Mouse (Mus musculus) hindlimb bud, embryonic 11.5 days (tissue): ENCODE measurements around the gene Npcd.
A peak's percentile ranks its signal among the peaks of the same experiment; 100 is the strongest.

Experiments used
- DNase-seq: peaks from one replicate; pipeline ENCODE4 v3.0.0-alpha.2; 2012; ENCODE audit warnings: low read depth, low spot score; ENCODE audit errors: extremely low spot score

The Npcd gene

GRCm38 (mm10) chr15:79834130-79834880 is at the start of gene Npcd, which contains the start of gene Cbx6:
Npcd (minus strand) TSS chr15:79834237.
Cbx6 (minus strand) TSS chr15:79834688.
- peak; percentile 72 for DNase-seq

GRCm38 (mm10) chr15:79883352-79883822 is 49.4 kb upstream of the Npcd start:
- DNase-seq: no peak

GRCm38 (mm10) chr15:79882623-79883267 is 48.7 kb upstream of the Npcd start:
- DNase-seq: no peak

GRCm38 (mm10) chr15:79880477-79880876 is 46.4 kb upstream of the Npcd start:
- no peak for DNase-seq

GRCm38 (mm10) chr15:79879319-79879718 is 45.3 kb upstream of the Npcd start:
- no peak for DNase-seq

- no peak for DNase-seq
Observed at GRCm38 (mm10) chr15:79878725-79879136, 44.7 kb upstream of the Npcd start.

- DNase-seq: no peak
Observed at GRCm38 (mm10) chr15:79875261-79875995, 41.4 kb upstream of the Npcd start.

GRCm38 (mm10) chr15:79873995-79874394 is 40.0 kb upstream of the Npcd start:
- no peak for DNase-seq

GRCm38 (mm10) chr15:79873545-79873944 is 39.5 kb upstream of the Npcd start:
- DNase-seq: no peak

- no peak for DNase-seq
Observed at GRCm38 (mm10) chr15:79867260-79868002, 33.4 kb upstream of the Npcd start.

- no peak for DNase-seq
Observed at GRCm38 (mm10) chr15:79859821-79860220, 25.8 kb upstream of the Npcd start.

- no peak for DNase-seq
Observed at GRCm38 (mm10) chr15:79858979-79859378, 24.9 kb upstream of the Npcd start.

- no peak for DNase-seq
Observed at GRCm38 (mm10) chr15:79850143-79850542, 16.1 kb upstream of the Npcd start.

GRCm38 (mm10) chr15:79847100-79847499 is 13.1 kb upstream of the Npcd start:
- no peak for DNase-seq

GRCm38 (mm10) chr15:79845986-79846385 is 11.9 kb upstream of the Npcd start:
- no peak for DNase-seq

GRCm38 (mm10) chr15:79842985-79843384 is 8.9 kb upstream of the Npcd start:
- no peak for DNase-seq

- DNase-seq: no peak
Observed at GRCm38 (mm10) chr15:79840281-79840680, 6.2 kb upstream of the Npcd start.

- no peak for DNase-seq
Observed at GRCm38 (mm10) chr15:79834881-79835260, 834 bp upstream of the Npcd start.

GRCm38 (mm10) chr15:79833251-79834050 is 586 bp downstream of the Npcd start:
- no peak for DNase-seq
